Mouse (Mus musculus): ENCODE measurements around the gene Mboat1.

- no peak for TF ChIP-seq POLR2A (IDR thresholded peaks at IDR 0.05; ENCODE audit: borderline replicate concordance, extremely low read depth, low read depth, low read length)
- no peak for TF ChIP-seq CTCF (IDR thresholded peaks at IDR 0.05; ENCODE audit: insufficient read depth, low read length)
These were observed 77.0 kb downstream of the Mboat1 start for GRCm38 (mm10) chr13:30213276-30213675.
